Mouse (Mus musculus): Measurements from ENCODE around the gene Usp2.

The Usp2 gene

DNA sequence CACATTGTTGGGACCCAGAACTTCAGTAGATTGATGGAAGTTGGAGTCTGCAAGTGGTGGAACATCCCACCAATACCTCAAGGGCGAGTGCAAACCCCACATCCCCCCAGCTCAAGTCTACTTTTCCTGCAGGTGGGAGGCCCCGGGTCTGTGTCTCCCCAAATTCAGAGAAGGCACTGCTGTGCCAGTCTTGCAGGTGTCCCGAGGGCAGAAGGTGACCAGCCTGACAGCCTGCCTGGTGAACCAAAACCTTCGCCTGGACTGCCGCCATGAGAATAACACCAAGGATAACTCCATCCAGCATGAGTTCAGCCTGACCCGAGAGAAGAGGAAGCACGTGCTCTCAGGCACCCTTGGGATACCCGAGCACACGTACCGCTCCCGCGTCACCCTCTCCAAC is 20.4 kb upstream of the Usp2 start:
- DNase-seq (ENCODE audit: low spot score in 2 of 2): no peak

DNA sequence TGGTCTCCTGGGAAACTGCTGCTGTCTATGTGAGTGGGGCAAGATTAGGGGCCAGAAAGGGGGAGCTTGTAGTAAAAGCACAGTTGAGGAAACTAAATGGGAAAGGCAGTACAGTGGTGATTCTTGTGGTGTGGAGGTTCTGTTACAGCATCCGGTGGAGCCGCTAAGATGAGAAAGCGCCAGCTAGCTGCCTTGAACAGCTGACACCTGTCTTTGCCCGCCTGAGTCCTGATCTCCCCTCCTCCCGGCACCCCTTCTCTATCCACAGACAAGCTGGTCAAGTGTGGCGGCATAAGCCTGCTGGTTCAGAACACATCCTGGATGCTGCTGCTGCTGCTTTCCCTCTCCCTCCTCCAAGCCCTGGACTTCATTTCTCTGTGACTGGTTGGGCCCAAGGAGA is 19.8 kb upstream of the Usp2 start:
- no peak for DNase-seq (ENCODE audit: low spot score in 2 of 2)

DNA sequence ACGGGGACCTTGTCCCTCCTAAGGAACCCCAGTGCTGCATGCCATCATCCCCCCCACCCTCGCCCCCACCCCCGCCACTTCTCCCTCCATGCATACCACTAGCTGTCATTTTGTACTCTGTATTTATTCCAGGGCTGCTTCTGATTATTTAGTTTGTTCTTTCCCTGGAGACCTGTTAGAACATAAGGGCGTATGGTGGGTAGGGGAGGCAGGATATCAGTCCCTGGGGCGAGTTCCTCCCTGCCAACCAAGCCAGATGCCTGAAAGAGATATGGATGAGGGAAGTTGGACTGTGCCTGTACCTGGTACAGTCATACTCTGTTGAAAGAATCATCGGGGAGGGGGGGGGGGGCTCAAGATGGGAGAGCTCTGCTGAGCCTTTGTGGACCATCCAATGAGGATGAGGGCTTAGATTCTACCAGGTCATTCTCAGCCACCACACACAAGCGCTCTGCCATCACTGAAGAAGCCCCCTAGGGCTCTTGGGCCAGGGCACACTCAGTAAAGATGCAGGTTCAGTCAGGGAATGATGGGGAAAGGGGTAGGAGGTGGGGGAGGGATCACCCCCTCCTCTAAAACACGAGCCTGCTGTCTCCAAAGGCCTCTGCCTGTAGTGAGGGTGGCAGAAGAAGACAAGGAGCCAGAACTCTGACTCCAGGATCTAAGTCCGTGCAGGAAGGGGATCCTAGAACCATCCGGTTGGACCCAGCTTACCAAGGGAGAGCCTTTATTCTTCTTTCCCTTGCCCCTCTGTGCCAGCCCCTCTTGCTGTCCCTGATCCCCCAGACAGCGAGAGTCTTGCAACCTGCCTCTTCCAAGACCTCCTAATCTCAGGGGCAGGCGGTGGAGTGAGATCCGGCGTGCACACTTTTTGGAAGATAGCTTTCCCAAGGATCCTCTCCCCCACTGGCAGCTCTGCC is 19.0 kb upstream of the Usp2 start:
- no peak for DNase-seq (ENCODE audit: low spot score in 2 of 2)

DNA sequence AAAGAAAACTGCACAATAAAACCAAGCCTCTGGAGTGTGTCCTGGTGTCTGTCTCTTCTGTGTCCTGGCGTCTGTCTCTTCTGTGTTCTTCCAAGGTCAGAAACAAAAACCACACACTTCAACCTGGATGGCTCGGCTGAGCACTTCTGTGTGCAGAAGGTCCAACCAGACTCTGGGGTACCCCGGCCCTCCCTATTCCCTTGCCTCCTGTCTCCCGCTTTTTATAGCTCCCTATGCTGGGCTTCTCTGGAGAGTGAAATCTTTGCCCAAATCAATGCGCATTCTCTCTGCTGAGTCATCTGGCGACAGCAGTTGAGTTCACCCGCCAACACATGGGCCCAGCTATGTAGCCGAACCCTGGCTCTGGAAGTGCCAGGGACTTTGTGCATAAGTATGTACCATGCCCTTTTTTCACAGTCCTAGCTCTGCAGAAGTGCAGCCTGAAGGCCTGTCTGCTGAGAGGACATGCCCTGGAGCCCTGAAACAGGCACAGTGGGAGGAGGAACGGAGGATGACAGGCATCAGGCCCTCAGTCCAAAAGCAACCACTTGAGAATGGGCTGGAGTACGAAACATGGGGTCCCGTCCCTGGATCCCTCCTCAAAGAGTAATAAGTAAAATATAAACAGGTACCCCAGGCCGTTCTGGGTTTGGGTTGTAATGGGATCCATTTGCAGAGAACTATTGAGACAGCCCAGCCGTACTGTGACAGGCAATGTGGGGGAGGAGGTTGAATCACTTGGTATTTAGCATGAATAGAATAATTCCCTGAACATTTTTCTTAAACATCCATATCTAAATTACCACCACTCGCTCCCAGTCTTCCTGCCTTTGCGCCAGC is 18.1 kb upstream of the Usp2 start:
- no peak for DNase-seq (ENCODE audit: low spot score in 2 of 2)

DNA sequence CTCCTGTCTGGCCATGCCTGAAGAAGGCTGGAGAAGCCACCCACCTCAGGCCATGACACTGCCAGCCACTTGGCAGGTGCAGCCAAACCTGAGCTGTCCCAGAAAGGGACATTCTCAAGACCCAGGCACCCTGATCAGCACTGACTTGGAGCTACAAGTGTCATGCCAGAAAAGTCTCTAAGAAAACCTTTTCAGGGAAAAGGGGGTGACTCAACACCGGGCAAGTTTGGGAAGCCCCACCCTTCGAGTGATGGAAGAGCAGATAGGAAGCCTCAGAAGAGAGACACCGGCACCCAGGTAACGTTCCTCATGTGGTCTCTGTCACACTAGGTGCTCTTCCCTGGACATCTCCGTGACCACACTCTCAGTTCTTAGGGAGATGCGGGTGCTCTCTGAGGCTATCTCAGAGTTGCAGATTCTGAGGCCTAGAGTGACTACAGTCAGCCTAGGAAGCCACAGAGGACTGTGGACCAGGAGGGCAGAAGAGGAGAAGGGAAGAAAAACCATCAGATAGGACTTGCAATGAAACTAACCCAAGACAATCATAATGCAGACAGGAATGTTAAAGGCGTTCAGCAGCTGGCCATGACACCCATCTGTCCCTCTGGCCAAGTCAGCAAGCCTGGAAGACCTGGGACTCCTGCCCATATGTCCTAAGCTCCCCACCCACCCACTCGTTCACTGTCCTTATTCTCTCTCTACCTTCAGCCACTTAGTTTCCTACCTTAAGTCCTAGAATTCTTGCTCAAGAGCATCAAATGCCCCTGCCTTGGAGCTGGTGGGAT is 17.2 kb upstream of the Usp2 start:
- no peak for DNase-seq (ENCODE audit: low spot score in 2 of 2)

DNA sequence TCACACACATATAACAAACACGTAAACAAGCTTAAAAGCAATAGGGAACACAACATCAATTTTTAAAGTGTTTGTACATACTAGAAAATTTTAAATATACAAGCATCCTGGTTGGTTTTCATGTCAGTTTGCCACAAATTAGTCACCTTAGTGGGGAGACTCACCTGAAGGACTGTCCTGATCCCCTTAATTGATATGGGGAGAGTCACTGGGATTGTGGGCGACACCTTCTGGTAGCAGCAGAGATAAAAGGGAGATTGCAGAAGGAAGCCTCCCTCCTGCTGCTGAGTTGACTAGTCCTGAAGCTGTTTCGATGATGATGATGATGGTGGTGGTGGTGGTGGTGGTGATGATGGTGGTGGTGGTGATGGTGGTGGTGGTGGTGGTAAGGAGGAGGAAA is 14.0 kb upstream of the Usp2 start:
- no peak for DNase-seq (ENCODE audit: low spot score in 2 of 2)

DNA sequence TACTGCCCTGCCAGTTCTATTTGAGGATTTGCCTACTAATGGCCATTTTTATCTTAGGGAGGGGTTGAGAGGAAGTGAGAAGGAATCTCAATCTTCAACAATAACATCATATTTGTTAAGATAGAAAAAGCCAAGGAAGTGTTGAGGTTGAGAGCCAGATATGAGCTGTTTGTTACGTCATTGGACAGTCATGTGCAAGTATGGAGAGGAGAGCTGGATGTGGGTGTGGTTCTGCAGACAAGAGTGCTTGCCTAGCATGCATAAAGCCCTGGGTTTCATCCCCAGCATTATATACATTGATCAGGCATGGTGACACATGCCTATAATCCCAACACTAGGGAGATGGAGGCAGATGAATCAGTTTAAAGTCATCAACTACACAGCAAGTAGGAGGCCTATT is 12.9 kb upstream of the Usp2 start:
- no peak for DNase-seq (ENCODE audit: low spot score in 2 of 2)

DNA sequence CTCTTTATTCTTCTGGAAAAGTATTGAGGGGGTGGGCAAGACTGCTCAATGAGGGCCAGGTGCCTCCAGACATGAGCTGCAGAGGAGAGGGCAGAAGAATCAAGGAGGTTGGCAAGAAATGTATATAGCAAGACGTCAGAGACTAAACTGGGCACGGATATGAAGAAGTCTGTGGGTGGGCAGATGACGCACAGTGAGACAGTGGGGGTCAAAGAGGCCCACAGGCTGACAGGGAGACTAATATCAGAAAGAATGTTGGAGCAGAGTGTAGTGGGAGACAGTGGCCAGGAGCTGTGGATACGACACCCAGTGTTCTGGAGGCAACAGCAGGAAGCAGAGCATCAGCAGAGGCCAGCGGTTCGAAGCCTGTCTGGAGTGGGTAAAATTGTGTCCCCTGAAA is 8.2 kb upstream of the Usp2 start:
- DNase-seq (ENCODE audit: low spot score in 2 of 2): no peak

DNA sequence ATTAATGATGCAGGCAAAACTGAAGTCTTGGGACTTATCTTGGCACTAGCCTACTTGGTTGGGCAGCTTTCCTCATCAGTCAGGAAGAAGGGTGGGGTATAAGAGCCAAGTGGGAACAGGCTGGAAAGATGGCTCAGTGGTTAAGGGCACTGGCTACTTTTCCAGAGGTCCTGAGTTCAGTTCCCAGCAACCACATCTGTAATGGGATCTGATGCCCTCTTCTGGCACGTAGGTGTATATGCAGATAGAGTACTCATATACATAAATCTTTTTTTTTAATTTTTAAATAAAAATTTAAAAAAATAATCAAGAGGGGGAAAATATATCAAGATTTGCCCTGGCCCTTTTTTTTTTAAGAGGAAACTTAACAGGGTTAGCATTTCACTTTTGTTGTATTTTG is 1.6 kb upstream of the Usp2 start:
- no peak for DNase-seq (ENCODE audit: low spot score in 2 of 2)

DNA sequence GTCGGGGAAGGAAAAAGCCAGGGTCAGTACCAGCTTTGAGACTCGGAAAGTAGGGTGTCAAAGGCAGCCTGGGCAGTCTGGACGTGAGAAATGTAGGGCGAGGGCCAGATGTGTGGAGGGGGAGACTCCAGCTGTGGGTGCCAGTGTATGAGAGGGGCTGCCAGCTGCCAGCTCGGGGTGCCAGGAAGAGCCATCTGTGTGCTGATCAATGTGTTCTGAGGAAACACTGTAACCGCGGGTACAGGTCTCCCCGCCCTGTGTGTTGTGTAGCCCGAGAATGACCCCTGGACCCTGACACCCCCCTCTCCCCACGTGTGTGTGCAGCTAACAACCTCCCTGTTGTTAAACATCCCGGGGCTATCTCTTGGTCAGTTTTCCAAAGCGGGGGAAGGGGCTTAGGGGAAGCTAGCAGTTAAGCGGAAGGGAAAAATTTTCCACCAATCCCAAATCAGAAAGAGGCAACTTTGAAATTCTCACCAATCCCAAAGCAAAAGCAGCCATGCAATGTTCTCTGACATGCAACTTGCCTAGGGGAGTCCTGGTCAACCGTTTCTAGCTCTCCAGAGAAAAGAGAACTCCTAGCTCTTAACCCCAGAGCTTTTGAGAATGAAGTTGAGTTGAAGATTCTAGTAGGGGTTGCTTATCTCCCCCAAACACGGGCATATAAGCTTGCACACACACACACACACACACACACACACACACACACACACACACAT is 579 bp downstream of the Usp2 start:
- DNase-seq (ENCODE audit: low spot score in 2 of 2): no peak

DNA sequence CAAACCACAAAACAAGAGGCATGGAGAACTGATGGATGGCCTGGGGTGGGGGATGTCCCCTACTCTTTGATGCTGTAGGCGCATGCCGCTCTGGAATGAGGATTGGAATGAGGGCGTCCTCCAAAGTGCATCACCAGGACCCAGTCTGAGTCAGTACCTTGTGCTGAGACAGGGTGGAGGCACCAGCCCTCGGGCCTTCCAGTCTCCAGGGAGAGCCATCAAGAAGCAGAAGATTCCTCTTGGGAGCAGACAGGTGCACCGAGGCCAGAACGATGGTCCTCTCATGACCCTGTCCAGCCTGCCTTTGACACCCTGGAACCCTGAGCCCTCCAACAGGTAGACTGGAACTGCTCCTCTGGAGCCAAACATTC is 1.1 kb downstream of the Usp2 start:
- DNase-seq (ENCODE audit: low spot score in 2 of 2): no peak

DNA sequence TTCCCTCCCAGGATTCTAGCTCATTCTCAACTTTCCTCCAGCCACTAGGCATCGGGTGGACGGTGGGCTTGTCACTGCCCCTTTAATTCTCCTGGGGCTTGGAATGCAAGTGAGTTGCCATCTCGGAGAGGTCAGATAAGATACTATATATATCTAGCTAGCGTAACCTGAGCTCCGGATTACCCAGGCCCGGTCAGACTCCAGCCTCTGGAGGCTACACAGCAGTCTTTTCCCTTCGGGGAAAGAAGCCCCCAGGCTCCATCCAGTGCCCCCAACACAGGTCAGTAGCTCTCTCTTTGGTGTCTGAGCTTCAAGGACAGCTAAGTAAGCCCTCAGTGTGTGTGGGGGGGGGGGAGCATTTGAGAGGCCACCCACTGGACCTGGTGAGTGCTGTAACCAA is 2.4 kb downstream of the Usp2 start:
- DNase-seq (ENCODE audit: low spot score in 2 of 2): no peak

DNA sequence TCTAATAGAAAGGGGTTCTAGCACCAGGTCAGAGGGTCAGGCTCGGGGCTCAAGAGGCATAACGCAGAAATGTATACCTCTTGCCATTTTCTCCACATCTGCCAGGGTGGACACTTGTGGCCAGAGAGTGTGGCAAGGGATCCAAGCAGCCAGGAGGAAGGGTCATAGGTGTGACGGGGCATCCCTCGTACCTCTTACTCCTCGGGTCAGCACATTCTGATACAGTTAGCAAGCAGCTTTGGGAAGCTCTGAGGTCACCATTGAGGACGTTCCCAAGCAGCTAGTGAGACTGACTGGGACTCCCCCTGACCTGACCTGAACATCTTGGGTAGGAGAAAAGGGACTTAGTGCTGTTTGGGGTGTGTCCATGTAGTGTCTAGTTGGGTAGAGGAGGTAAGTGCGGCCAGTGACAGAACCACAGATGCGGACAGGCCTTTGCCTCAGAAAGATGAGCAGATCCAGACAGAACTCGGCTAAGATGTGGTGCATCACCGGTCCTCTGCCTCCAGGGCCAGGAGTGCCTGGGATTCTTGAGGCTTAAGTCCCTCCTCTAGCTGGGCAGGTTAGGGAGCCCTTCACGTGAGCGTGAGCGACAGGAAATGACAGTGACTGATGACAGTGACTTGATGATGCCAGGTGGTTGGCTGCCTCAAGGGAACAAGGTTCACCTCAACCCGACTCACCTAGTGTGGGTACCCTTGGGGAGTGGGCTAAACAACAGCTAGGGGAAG is 3.5 kb downstream of the Usp2 start:
- no peak for DNase-seq (ENCODE audit: low spot score in 2 of 2)

DNA sequence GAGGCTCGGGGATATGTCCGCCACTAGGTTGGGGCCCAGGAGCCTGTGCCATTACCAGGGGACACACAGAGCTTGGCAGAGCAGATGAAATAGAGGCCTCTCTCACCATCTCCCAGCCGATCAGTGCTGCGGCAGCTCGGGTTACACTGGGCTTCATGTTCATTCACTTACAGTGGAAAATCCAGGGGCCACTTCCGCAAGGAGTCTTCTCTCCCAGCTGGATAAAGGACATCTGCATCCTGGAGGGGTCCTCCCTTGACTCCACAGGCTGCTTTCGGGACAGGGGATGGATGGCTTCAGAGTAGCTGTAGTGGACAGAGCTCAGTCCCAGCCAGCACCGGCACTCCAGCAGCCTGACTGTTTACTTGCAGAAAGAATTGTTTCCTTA is 4.0 kb downstream of the Usp2 start:
- no peak for DNase-seq (ENCODE audit: low spot score in 2 of 2)

DNA sequence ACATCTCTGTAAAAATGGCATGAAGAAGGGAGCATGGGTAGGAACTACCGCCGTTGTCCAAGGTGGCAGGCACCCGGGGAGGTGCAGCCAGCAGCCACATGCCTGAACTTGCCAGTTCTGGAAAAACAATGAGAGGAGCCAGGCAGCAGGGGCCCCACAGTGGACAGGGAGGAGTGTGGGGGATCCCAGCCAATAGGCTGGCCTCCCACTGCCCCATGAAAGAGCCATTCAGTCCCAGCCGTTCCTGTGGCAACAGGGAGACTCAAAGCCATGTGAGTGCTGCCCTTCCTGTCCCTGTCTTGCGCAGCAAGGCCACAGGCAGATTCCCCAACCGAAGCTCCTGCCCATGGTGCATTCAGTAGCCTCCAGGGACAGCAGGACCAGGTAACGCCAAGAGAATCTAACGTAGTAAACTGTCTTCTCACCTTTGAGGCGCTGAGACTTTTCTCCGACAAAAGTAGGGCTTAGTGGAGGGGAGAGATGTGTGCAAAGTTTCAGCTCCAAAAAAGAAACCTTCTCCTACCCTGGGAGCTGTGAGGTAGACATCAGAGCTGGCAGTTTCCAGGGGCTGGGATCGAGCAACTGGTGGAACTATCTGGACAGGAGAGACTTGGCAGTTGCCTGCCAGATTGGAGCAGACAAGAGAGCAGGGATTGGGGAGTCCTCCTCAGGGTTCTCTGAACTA is 5.2 kb downstream of the Usp2 start:
- DNase-seq (ENCODE audit: low spot score in 2 of 2): no peak

DNA sequence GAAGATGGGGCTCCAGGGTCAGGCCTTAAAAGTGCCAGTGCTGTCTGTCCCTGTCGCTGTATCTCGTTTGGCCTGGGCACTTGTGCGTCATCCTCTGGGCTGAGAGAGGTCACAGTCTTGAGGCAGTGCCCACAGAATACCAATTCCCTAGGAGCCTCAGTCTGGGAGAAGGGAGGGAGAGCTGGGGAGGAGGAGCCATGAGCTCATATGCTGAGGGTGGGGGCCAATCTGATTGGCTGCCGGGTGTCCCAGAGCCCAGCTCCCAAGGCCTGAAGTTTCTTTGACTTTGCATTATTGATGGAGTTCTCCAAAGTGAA is 5.7 kb downstream of the Usp2 start:
- no peak for DNase-seq (ENCODE audit: low spot score in 2 of 2)

DNA sequence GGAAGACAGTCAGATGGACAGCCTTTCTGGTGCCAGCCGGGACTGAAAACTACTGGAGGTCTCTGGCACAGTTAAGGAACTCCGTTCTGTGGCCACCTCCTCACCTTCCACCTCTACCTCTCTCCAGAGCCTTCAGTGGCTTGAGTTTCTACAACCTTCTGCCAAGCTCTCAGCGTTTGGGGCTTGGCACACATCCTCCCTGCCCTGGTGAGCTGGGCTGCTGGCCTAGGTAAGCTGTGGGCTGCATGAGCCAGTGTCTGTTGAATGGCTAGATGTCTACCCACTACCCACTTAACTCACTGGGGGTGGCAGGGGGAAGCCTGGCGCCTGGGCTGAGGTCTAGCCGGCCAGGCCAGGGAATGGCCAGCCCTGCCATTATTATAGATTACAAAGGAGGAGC is 6.3 kb downstream of the Usp2 start:
- DNase-seq (ENCODE audit: low spot score in 2 of 2): no peak

DNA sequence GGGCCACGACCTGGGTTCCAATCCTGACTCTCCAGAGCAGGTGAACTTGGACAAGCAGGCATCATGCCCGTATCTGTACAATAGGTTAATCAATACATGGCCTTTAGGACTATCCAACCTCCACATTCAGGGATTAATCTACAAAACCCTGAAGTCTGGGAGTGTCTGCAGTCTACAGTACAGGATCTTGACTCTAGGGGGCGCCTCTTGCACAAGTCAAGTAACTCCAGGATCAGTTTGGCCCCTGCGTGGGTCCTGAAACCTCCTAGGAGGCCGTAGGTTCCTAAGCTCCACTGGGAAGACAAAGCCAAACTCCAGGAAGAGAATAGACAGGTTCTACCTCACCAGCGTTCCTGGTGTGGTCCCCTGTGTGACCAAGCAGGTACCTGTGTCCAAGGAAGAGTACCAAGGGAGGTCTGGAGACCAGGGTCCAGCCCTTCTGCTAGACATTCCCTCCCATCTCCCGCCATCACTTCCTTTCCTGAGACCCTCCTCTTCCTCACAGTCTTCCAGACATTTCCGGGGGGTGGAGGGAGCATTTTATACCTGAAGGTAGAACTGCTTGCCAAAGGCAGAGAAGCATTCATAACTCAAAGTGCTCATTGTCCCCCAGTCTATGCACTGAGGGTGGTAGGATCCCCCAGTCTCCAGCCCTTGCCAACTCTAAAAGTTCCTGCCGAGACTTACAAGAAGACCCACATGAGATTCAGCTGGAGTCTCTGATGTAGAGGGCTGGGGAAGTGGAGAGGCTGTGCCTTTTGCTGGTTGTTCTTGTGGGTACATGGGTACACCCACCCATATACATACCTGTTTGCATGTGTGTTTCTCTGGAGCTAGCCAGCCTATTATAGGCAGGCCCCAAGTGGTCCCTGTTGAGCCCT is 7.8 kb downstream of the Usp2 start:
- DNase-seq (ENCODE audit: low spot score in 2 of 2): no peak

DNA sequence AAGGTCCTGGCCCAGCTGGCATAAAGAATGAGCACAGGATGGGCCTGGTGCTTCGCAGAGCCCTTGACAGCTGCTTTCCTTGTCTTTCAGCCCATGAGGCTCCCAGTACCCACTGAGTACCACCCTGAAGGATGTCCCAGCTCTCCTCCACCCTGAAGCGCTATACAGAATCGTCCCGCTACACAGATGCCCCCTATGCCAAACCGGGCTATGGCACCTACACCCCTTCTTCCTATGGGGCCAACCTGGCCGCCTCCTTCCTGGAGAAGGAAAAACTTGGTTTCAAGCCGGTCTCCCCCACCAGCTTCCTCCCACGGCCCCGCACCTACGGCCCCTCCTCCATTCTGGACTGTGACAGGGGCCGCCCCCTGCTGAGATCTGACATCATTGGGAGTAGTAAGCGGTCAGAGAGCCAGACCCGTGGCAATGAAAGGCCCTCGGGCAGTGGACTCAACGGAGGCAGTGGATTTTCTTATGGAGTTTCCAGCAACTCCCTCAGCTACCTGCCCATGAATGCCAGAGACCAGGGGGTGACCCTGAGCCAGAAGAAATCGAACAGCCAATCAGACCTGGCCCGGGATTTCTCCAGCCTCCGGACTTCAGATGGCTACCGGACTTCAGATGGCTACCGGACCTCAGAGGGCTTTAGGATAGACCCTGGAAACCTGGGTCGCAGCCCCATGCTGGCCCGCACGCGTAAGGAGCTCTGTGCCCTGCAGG is 8.6 kb downstream of the Usp2 start:
- no peak for DNase-seq (ENCODE audit: low spot score in 2 of 2)
